Mouse (Mus musculus): ENCODE measurements around the gene Prss45. TPM values are rescaled to one million over a fixed set of nuclear protein-coding genes. Genes with fewer than 3 reads are reported as not detected.

Gene Prss45
- total RNA-seq, 2 experiments from 2014 or later = 0.51 TPM; not detected in 1

DNA sequence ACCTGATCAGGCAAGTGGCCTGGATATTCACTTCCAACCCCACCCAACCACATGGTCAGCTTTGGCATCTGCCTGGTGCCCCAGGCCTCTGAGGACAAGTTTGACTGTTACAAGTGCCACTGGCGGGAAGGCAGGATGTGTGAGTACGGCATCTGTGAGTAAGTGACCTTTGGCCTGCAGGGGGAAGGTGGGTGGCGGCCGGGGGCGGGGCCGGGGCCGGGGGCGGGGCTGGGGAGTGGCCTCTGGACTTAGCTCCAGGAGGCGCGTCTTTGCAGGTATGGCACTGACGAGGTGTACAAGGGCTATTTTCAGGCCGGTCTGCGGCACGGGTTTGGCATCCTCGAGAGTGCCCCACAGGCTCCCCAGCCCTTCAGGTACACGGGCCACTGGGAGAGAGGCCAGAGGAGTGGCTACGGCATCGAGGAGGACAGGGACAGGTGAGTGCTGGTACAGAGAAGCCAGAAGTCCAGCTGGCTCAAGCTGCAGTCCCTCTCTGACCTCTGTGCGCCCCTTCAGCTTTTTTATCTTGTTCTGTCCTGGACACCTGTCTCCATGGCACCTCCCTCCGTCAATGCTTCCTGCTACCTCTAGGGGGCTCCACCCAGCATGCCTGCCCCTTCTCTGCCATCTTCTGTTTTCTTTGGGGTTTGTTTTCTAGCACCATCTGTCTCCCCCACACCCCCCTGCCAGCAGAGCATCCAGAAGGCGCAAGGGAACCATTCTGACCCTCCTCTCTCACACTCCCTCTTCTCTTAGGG lies 55.8 kb downstream of the Prss45 start:
- DNase-seq (ENCODE audit: low spot score in 2 of 2) = no peak
- H3K27ac ChIP-seq = no peak overlapping the region
- peak; percentile 72 for TF ChIP-seq CTCF (conservative IDR thresholded peaks at IDR 0.05)
- H3K4me3 ChIP-seq = no peak overlapping the region

Other genes starting within 250 kb of the Prss45 start
- gene Nradd, start 210.1 kb upstream of the Prss45 start, total RNA-seq (2021) = 1 to 10 TPM; 1.9 to 3.4 TPM
- 10 to 100 TPM; 17.7 to 18.0 TPM for gene Nbeal2, start 180.4 kb upstream of the Prss45 start, total RNA-seq (2021)
- gene Ccdc12, start 178.1 kb upstream of the Prss45 start, total RNA-seq (2021) = 10 to 100 TPM; 50.2 to 66.0 TPM
- gene Myl3, start 92.7 kb upstream of the Prss45 start, total RNA-seq (2021) = not detected
- 1 to 10 TPM; 4.4 to 5.0 TPM for gene Pth1r, start 87.4 kb upstream of the Prss45 start, total RNA-seq (2021)
- not detected for gene Prss42, start 36.4 kb upstream of the Prss45 start, total RNA-seq (2021)
- gene Prss44, start 20.6 kb upstream of the Prss45 start, total RNA-seq (2021) = not detected
- gene Prss43, start 7.9 kb upstream of the Prss45 start, total RNA-seq (2021) = under 1 TPM; 0.15 to 0.25 TPM
- not detected for gene Prss46, start 9.9 kb downstream of the Prss45 start, total RNA-seq (2021)
- gene Prss50, start 23.4 kb downstream of the Prss45 start, total RNA-seq (2021) = under 1 TPM; 0.32 to 0.51 TPM
- gene Als2cl, start 45.3 kb downstream of the Prss45 start, total RNA-seq (2021) = 10 to 100 TPM in 1 of 2 experiments, 1 to 10 TPM in 1; 9.1 to 14.6 TPM
- 1 to 10 TPM; 1.9 to 2.0 TPM for gene Tmie, start 45.5 kb downstream of the Prss45 start, total RNA-seq (2021)
- gene Fam240a, start 82.3 kb downstream of the Prss45 start, total RNA-seq (2021) = not detected
- gene Tdgf1, start 111.6 kb downstream of the Prss45 start, total RNA-seq (2021) = under 1 TPM; 0.49 TPM
- gene Lrrc2, start 117.0 kb downstream of the Prss45 start, total RNA-seq (2021) = 1 to 10 TPM; 1.5 to 3.5 TPM
- gene Rtp3, start 156.0 kb downstream of the Prss45 start, total RNA-seq (2021) = under 1 TPM; 0.59 TPM
- not detected for gene Ltf, start 184.7 kb downstream of the Prss45 start, total RNA-seq (2021)
- under 1 TPM; 0.69 to 0.72 TPM for gene Ccrl2, start 222.9 kb downstream of the Prss45 start, total RNA-seq (2021)

Data from layer of hippocampus, adult 2 months (tissue).